Mouse (Mus musculus): ENCODE measurements at regions not wholly inside any gene's neighbourhood (a gene's known extent, or its start where the extent isn't known, plus 50 kb on each side); places are given as distances from the start of the nearest gene placed in this dataset.
"Not testable (repeated sequence)": the region's sequence is repeated elsewhere in the genome, so short reads cannot be mapped to it uniquely, and the experiment has no call there.

- Histone ChIP-seq H3K4me1 (ENCODE audit: control insufficient read depth, insufficient read depth, low read length) (no peaks in the 10 kb centered on the region), H3K4me2 (ENCODE audit: low read depth, low read length) (no peak overlapping the region), H3K9ac (replicated peaks; ENCODE audit: low read depth, low read length) (no peak overlapping the region), H3K36me3 (ENCODE audit: control insufficient read depth, insufficient read depth, low read length) (no peaks in the 10 kb centered on the region), H3K4me3 (ENCODE audit: low read depth, low read length) (no peak overlapping the region), H3K27me3 (ENCODE audit: control insufficient read depth, insufficient read depth, low read length) (no peaks in the 10 kb centered on the region), H3K27ac (ENCODE audit: low read depth, low read length) (no peak overlapping the region), H3K9me3 (ENCODE audit: control insufficient read depth, low read length) (no peaks in the 10 kb centered on the region)
- ATAC-seq (ENCODE audit: low read depth), result no peak
- WGBS, result 89% methylated on average over 2 of the region's 2 CpGs
Observed at GRCm38 (mm10) chr17:66206074-66206473, 82.8 kb downstream of the Ddx11 start.

- ATAC-seq (ENCODE audit: low read depth); H3K9ac ChIP-seq (replicated peaks; ENCODE audit: low read depth, low read length); H3K4me3 ChIP-seq (ENCODE audit: low read depth, low read length); H3K27me3 ChIP-seq (ENCODE audit: control insufficient read depth, insufficient read depth, low read length); H3K9me3 ChIP-seq (ENCODE audit: control insufficient read depth, low read length); H3K4me2 ChIP-seq (ENCODE audit: low read depth, low read length); H3K4me1 ChIP-seq (ENCODE audit: control insufficient read depth, insufficient read depth, low read length); H3K27ac ChIP-seq (ENCODE audit: low read depth, low read length); H3K36me3 ChIP-seq (ENCODE audit: control insufficient read depth, insufficient read depth, low read length): not testable (repeated sequence)
- WGBS, result 80% methylated on average over 6 of the region's 6 CpGs
Observed at GRCm38 (mm10) chr17:66207653-66208497, 84.6 kb downstream of the Ddx11 start.

GRCm38 (mm10) chr17:66208803-66209515 is 85.6 kb downstream of the Ddx11 start:
- not testable (repeated sequence) for H3K27ac ChIP-seq (ENCODE audit: low read depth, low read length); H3K36me3 ChIP-seq (ENCODE audit: control insufficient read depth, insufficient read depth, low read length); H3K4me3 ChIP-seq (ENCODE audit: low read depth, low read length); H3K4me1 ChIP-seq (ENCODE audit: control insufficient read depth, insufficient read depth, low read length); H3K9ac ChIP-seq (replicated peaks; ENCODE audit: low read depth, low read length); ATAC-seq (ENCODE audit: low read depth); H3K27me3 ChIP-seq (ENCODE audit: control insufficient read depth, insufficient read depth, low read length); H3K9me3 ChIP-seq (ENCODE audit: control insufficient read depth, low read length); H3K4me2 ChIP-seq (ENCODE audit: low read depth, low read length)
- 40% methylated on average over 3 of the region's 6 CpGs for WGBS

GRCm38 (mm10) chr17:66211561-66211960 is 88.2 kb downstream of the Ddx11 start:
- ATAC-seq (ENCODE audit: low read depth), result no peak
- WGBS, result 93% methylated on average over 7 of the region's 7 CpGs
- no peaks in the 10 kb centered on the region for H3K4me1 ChIP-seq (ENCODE audit: control insufficient read depth, insufficient read depth, low read length)
- no peak overlapping the region for H3K9ac ChIP-seq (replicated peaks; ENCODE audit: low read depth, low read length)
- H3K9me3 ChIP-seq (ENCODE audit: control insufficient read depth, low read length), result no peaks in the 10 kb centered on the region
- no peaks in the 10 kb centered on the region for H3K27me3 ChIP-seq (ENCODE audit: control insufficient read depth, insufficient read depth, low read length)
- H3K4me2 ChIP-seq (ENCODE audit: low read depth, low read length), result no peak overlapping the region
- H3K36me3 ChIP-seq (ENCODE audit: control insufficient read depth, insufficient read depth, low read length), result no peaks in the 10 kb centered on the region
- no peak overlapping the region for H3K4me3 ChIP-seq (ENCODE audit: low read depth, low read length)
- H3K27ac ChIP-seq (ENCODE audit: low read depth, low read length), result no peak overlapping the region

- no peaks in the 10 kb centered on the region for H3K36me3 ChIP-seq (ENCODE audit: control insufficient read depth, insufficient read depth, low read length)
- no peaks in the 10 kb centered on the region for H3K9me3 ChIP-seq (ENCODE audit: control insufficient read depth, low read length)
- H3K4me3 ChIP-seq (ENCODE audit: low read depth, low read length), result no peak overlapping the region
- no peak overlapping the region for H3K27ac ChIP-seq (ENCODE audit: low read depth, low read length)
- no peaks in the 10 kb centered on the region for H3K27me3 ChIP-seq (ENCODE audit: control insufficient read depth, insufficient read depth, low read length)
- no peak overlapping the region for H3K9ac ChIP-seq (replicated peaks; ENCODE audit: low read depth, low read length)
- 90% methylated on average over 9 of the region's 9 CpGs for WGBS
- H3K4me2 ChIP-seq (ENCODE audit: low read depth, low read length), result no peak overlapping the region
- no peak for ATAC-seq (ENCODE audit: low read depth)
- H3K4me1 ChIP-seq (ENCODE audit: control insufficient read depth, insufficient read depth, low read length), result no peaks in the 10 kb centered on the region
Observed at GRCm38 (mm10) chr17:66212616-66213015, 89.3 kb downstream of the Ddx11 start.

GRCm38 (mm10) chr17:66218321-66218720 is 95.0 kb downstream of the Ddx11 start:
- Histone ChIP-seq H3K9me3 (ENCODE audit: control insufficient read depth, low read length) (no peaks in the 10 kb centered on the region), H3K27me3 (ENCODE audit: control insufficient read depth, insufficient read depth, low read length) (no peaks in the 10 kb centered on the region)
- 92% methylated on average over 6 of the region's 6 CpGs for WGBS

GRCm38 (mm10) chr17:66219669-66220435 is 96.5 kb downstream of the Ddx11 start:
- Histone ChIP-seq H3K4me1 (ENCODE audit: control insufficient read depth, insufficient read depth, low read length) (no peaks in the 10 kb centered on the region), H3K4me3 (ENCODE audit: low read depth, low read length) (no peak overlapping the region), H3K9ac (replicated peaks; ENCODE audit: low read depth, low read length) (no peak overlapping the region), H3K4me2 (ENCODE audit: low read depth, low read length) (no peak overlapping the region), H3K9me3 (ENCODE audit: control insufficient read depth, low read length) (no peaks in the 10 kb centered on the region), H3K27ac (ENCODE audit: low read depth, low read length) (no peak overlapping the region), H3K36me3 (ENCODE audit: control insufficient read depth, insufficient read depth, low read length) (no peaks in the 10 kb centered on the region), H3K27me3 (ENCODE audit: control insufficient read depth, insufficient read depth, low read length) (no peaks in the 10 kb centered on the region)
- 56% methylated on average over 16 of the region's 16 CpGs for WGBS
- no peak for ATAC-seq (ENCODE audit: low read depth)

More at GRCm38 (mm10) chr17:66218321-66218720, 95.0 kb downstream of the Ddx11 start:
- H3K4me2 ChIP-seq (ENCODE audit: low read depth, low read length), result no peak overlapping the region
- H3K4me3 ChIP-seq (ENCODE audit: low read depth, low read length), result no peak overlapping the region
- H3K9ac ChIP-seq (replicated peaks; ENCODE audit: low read depth, low read length), result no peak overlapping the region
- no peaks in the 10 kb centered on the region for H3K36me3 ChIP-seq (ENCODE audit: control insufficient read depth, insufficient read depth, low read length)
- no peaks in the 10 kb centered on the region for H3K4me1 ChIP-seq (ENCODE audit: control insufficient read depth, insufficient read depth, low read length)
- no peak for ATAC-seq (ENCODE audit: low read depth)
- H3K27ac ChIP-seq (ENCODE audit: low read depth, low read length), result no peak overlapping the region

- no peak overlapping the region for H3K4me3 ChIP-seq (ENCODE audit: low read depth, low read length)
- no peak overlapping the region for H3K27ac ChIP-seq (ENCODE audit: low read depth, low read length)
- H3K36me3 ChIP-seq (ENCODE audit: control insufficient read depth, insufficient read depth, low read length), result no peaks in the 10 kb centered on the region
- 9% methylated on average over 8 of the region's 8 CpGs for WGBS
- no peaks in the 10 kb centered on the region for H3K9me3 ChIP-seq (ENCODE audit: control insufficient read depth, low read length)
- peak; percentile 86; the same call in 1 of the 2 replicates for ATAC-seq (ENCODE audit: low read depth)
- no peaks in the 10 kb centered on the region for H3K27me3 ChIP-seq (ENCODE audit: control insufficient read depth, insufficient read depth, low read length)
- H3K9ac ChIP-seq (replicated peaks; ENCODE audit: low read depth, low read length), result no peak overlapping the region
- no peak overlapping the region for H3K4me2 ChIP-seq (ENCODE audit: low read depth, low read length)
- H3K4me1 ChIP-seq (ENCODE audit: control insufficient read depth, insufficient read depth, low read length), result no peaks in the 10 kb centered on the region
Observed at GRCm38 (mm10) chr17:66221256-66221655, 97.9 kb downstream of the Ddx11 start.
